Mouse (Mus musculus): ENCODE measurements at regions not wholly inside any gene's neighbourhood (a gene's known extent, or its start where the extent isn't known, plus 50 kb on each side); places are given as distances from the start of the nearest gene placed in this dataset.

DNA sequence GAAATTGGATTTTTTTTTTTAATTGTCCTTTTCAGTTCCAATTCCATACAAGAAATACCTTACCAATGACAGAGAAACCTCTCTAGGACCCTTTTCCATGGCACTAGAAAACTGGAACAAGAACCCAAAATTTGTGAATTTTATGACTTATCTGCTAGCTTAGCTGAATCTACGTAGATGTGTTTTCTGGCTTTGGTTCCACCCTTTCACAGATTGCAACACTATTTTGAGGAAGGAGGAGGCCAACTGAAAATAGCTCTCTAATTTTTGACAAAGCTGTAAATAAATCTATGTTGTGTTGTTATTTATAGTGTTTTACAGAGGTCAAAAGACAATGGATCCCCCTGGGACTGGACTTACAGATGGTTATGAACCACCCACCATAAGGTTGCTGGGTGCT, 130.6 kb upstream of the Rapgef5 start:
- TF ChIP-seq CTCF (IDR thresholded peaks at IDR 0.05; ENCODE audit: low read depth, low read length) (no peak), POLR2AphosphoS5 (IDR thresholded peaks at IDR 0.05; ENCODE audit: insufficient replicate concordance, low read depth, low read length) (no peak), GATA1 (IDR thresholded peaks at IDR 0.05; ENCODE audit: borderline replicate concordance, low read length) (no peak)
